Mouse (Mus musculus) C2C12 (cell line): ENCODE data around the gene Rc3h1.

ENCODE experiments used
- CEBPB ChIP-seq: IDR thresholded peaks from one replicate; pipeline ENCODE4 v1.6.1; 2011; ENCODE audit warnings: low read depth, mild to moderate bottlenecking, control low read depth, moderate library complexity
- CTCF ChIP-seq: IDR thresholded peaks from one replicate; pipeline ENCODE4 v1.5.1; 2011; ENCODE audit not compliant: control insufficient read depth, insufficient read depth, insufficient read length
- FOSL1 ChIP-seq: IDR thresholded peaks from one replicate; pipeline ENCODE4 v1.8.0; 2011; ENCODE audit warnings: mild to moderate bottlenecking, low read length; ENCODE audit not compliant: poor library complexity, insufficient read depth, severe bottlenecking
- MAX ChIP-seq: IDR thresholded peaks from one replicate; pipeline ENCODE4 v1.6.1; 2011; ENCODE audit warnings: mild to moderate bottlenecking, control low read depth
- MYOD1 ChIP-seq: IDR thresholded peaks from one replicate; pipeline ENCODE4 v1.6.1; 2011; ENCODE audit warnings: low read depth; ENCODE audit not compliant: control insufficient read depth, insufficient read length
- MYOG ChIP-seq: IDR thresholded peaks from one replicate; pipeline ENCODE4 v1.6.1; 2011; ENCODE audit not compliant: control insufficient read depth, insufficient read length; ENCODE audit errors: extremely low read depth
- USF1 ChIP-seq: IDR thresholded peaks from one replicate; pipeline ENCODE4 v1.6.1; 2011; ENCODE audit warnings: low read depth, mild to moderate bottlenecking, control low read depth, moderate library complexity

DNA sequence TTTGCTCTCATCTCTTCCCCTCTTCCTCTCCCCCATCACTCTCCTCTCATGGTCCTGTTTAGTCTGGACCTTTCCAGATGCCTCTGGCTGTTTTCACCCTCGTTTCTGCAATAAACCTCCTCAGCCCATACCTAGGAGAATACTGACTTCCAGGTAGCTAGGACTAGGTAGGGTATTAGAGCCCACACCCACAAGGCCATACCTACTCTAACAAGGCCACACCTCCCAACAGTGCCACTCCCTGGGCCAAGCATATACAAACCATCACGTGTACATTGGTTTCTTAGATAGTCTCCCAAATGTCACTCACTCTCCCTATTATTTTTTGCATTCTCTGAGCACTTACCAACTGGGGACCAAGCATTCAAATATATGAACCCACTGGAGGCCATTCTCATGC, 21.2 kb upstream of the Rc3h1 start:
- no peak for TF ChIP-seq CTCF
- no peak for TF ChIP-seq MYOG
- no peak for TF ChIP-seq MYOD1
- TF ChIP-seq USF1 = no peak
- no peak for TF ChIP-seq MAX
- no peak for TF ChIP-seq FOSL1
- no peak for TF ChIP-seq CEBPB
